Mouse (Mus musculus) cerebellum, postnatal 25 days (tissue): ENCODE data around the gene Gm49395.

Experiments used
- DNase-seq, 2 experiments: peaks; one replicate each; pipeline ENCODE4 v3.0.0; 2021; ENCODE audit warnings: mixed read lengths in 2 of 2

Gm49395 gene

GRCm38 (mm10) chr13:115050660-115051559, 50.8 kb downstream of the Gm49395 start:
- no peak for DNase-seq

GRCm38 (mm10) chr13:115042652-115043051, 59.1 kb downstream of the Gm49395 start:
- DNase-seq = no peak

DNA sequence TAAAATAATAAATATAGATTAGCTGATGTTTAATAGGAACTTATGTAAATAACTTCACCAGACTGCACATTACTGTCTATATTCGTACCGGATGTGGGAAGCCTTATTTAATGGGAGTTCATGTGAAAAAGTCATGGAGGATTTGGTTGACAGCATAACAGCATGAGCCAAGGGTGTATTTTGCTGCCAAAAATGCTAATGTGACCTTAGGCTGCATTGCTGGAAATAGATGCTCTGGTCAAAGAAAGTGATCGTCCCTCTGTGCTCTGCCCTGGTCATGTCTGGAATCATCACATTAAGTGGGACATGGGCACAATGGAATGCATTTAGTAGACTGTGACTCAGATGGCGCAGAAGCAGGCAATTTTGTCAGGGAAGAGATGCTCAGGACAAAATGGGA, 64.4 kb downstream of the Gm49395 start:
- no peak for DNase-seq

DNA sequence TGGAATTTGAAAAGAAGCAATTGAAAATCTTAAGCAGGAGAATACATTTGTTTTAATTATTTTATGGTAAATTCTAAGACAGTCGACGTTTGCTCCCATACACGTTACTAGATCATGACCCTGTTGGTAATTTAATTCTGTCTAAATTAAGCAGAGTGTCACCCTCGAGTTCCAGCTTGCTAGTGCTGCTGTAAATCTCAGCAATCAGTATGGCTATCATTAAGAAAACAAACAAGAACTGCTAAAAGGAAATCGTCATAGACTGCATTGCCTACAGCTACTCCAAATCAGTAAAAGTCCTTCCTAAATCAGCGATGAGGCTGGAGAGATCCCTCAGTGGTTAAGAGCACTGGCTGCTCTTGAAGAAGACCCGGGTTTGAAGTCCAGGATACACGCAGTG, 66.3 kb downstream of the Gm49395 start:
- DNase-seq = no peak

DNA sequence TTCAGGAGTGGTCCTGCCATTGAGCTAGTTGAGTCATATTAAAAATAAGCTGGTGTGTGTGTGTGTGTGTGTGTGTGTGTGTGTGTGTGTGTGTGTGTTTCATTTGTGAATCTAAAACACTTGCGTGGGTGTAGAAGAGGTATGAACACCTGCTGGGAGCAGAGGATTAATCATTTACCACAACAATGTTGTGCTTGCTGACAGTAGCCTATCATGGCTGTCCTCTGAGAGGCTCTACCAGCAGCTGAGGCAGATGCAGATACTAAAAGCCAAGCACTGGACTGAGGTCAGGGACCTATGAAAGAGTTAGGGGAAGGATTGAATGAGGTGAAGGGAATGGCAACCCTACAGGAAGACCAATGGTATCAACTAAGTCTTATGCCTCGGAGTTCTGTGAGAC, 68.6 kb downstream of the Gm49395 start:
- no peak for DNase-seq

DNA sequence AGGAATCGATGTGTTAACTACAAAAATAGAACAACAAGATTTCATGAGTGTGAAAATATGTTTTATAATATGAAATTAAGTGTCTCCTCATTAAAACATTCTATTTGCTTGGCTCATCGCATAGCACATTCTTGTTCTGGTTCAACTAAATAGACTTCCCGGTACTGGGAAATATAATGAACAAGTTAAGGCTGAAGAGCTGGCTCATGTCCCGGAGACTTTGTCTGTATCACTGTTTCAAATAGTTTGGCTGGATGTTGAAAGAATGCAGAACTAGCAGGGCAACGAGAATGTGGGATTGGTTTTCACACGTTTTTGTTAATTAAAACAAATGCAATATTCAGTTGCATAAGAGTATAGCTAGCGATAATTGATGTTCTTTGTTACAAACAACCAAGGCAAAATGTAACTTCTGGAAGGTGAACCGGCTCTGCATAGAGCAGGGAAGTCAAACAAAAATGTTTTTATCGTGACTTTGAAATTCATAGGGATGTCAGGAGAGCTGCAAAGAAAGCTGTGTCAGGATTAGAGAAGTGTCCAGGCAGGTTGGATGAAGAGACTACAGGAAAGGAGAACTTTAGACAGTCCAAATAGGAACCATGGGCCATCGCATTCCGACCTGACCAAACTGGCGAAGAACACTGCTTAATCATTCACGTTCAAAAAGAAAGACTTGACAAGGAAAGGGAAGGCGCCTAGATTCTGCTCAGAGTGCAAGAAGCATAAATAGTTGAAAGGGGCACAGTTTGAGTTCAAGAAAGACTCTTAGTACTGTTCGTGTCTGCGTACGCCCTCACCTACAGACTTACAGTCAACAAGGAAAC, 70.3 kb downstream of the Gm49395 start:
- DNase-seq = no peak

DNA sequence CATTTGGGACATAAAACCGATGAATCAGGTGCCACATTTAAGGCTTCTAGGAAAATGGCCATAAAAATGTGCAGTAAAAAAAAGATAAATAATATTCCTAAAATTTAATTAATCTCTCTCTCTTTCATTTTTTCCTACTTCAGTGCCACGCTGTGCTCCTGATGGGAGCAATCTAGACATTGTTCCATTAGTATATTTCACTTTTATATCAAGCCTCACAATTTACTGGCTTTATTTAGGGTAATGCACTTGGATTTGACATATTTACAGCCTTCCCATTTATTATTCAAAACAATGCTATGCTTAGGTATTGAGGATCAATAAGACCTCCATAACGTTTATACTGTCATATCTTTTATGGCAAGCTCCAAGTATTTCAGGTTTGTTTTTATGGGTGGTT, 76.3 kb downstream of the Gm49395 start:
- DNase-seq = no peak

DNA sequence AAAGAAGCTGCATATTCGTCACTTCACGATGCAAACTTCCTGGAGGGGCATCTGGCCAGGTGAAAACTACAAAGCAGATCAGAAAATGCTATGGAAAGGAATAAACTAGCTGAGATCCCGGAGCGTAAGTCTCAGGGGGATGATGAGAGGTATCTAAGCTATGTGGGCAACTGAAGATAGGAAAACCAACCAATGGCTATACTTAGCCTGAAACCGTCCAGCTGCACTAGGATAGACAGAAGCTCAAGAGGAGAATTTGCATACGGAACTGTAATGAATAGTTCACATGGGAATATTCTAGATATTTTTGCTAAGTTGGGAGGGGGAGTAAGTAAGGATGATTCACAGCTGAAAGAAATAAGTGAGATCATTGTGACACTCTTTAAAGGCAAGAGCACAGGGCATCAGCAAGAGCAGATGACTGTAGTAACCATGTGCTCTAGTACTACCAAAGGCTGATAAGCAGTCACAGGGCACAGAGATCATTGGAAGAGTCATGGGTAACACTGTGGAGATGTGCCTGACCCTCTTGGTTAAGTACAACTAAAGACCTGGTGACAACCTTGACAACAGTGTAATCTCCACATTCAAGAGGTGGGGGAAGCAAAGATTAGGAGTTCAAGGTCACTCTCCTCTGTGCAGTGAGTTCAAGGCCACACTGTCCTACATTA, 79.5 kb downstream of the Gm49395 start:
- DNase-seq = no peak

DNA sequence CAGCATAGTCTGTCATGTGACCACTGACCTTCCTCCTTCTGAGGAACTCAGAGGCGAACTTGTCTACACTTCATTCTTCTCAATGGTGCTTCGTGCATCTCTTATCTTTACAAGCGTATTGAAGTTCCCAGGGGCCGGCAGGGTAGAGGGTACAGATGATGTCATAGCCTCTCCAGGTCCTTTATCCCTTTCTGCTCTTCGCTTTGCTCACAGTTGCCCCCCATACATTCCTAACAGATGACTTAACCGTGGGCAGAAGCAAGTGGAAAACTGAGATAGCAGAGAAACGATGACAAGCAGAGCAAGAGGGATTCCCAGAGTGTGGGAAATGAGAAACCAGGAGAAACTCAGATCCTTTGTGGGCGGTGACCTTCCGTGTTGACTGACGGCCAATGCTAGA, 80.3 kb downstream of the Gm49395 start:
- DNase-seq = no peak

DNA sequence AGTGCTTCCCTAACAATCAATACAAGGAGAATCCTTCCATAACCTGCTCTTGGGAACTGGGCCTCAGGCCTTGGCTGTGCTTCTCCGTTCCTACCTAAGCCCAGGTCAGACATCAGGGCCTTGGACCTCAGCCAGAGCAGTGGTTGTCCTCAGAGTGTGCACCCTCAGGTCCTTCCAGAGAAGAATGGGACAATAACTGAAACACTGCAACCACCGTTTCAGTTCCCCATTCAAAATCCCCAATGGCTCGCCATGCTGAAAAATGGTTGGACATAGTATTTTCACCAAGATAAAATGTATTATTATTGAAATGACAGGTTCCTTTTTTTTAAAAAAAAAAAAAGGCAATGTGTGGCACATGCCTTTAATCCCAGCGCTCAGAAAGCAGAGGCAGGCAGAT, 81.0 kb downstream of the Gm49395 start:
- DNase-seq = no peak

GRCm38 (mm10) chr13:115017545-115017944, 84.2 kb downstream of the Gm49395 start:
- DNase-seq = no peak

- DNase-seq = no peak
These were observed 90.2 kb downstream of the Gm49395 start for GRCm38 (mm10) chr13:115011547-115011946.

DNA sequence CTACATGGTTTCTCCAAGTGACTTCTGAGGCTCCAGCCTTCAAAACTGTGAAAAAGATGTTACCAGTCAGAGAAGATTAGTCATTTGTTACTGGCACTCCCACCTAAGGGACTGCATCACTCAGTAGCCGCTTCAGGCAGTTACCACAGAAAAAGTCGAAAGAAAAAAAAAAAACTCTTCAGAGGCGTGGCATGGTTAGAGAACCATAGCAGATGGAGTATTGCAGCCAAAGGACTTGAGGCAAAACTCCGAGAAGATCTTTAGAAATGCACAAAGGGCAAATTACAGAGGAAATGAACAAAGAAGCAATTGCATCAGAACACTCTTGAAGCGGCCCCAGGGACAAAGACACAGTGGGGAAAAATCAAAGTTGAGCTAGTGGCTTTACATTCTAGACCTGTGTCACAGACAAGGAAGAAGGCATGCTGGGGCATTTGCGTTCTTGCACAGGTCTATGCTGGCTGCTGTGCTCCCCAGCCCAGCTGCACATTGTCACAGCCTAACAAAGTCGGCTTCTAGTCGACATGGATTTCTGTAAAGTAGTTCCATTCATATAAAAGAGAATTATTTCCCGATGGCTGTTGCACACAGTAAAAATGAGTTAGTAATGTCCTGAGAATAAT, 95.4 kb downstream of the Gm49395 start:
- no peak for DNase-seq

DNA sequence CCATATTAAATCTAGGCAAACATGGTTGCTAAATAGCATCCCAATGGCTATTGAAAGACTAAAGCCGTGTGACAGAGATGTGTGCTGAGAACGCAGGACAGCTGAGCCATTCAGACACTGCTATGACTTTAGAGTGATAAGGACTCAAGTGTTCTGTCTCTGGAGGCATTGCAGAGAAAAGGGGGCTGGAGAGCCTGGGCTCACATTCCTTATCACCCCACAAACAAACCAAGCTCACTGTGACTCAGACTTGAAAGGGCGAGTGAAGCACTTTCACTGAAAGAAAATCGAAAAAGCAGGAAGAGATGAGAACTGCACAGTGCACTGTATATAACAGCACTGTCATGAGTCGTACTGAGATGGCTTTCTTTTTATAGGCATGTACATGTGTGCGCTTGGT, 96.4 kb downstream of the Gm49395 start:
- no peak for DNase-seq

DNA sequence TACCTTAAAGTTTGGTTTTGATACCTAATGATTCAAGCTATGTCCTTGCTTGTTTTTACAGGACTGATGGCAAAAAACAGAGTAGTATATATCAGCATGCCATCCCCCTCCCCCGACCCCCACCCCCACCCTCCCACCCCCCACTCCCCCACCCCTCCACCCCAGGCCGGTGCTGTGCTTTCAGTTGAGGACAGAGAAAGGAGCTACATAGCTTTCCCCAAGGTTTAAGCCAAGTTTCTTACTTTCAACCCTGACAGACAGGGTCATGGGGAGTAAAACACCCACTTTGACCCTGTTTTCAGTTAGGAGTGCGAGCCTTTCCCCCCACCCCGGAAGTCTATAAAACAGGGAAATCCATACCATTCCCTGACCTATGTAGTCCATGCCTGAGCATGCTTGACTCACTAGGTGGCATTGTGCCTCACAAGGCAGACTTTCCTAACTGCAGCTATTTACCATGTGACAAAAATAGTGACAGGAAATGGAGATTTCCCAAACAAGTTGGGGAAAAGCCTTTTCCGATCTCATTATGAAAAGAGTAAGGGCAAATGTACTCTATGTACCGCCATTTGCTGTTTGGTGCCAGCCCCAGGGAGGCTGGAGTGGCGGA, 98.2 kb downstream of the Gm49395 start:
- DNase-seq = no peak

GRCm38 (mm10) chr13:115002837-115003236, 98.9 kb downstream of the Gm49395 start:
- no peak for DNase-seq

- DNase-seq = no peak
These were observed 99.6 kb downstream of the Gm49395 start for GRCm38 (mm10) chr13:115002155-115002554.

DNA sequence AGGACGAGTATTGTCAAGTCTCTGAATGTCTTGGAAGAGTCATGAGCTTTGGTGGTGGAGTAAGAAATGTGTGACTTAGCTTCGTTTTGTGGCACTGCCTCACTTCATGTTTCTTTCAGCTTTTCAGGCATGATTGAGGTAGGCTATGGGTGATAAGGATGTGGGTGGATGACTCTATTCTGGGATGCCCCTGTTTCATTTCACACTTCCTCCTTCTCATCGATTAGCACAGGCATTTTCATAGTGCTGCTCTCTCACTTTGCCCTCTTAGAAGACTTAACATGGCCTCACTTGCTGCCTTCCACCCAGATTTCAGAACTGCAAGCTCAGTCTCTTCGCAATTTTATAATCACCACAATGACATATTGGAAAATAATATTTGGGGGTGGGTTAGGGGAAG, 102.1 kb downstream of the Gm49395 start:
- no peak for DNase-seq

DNA sequence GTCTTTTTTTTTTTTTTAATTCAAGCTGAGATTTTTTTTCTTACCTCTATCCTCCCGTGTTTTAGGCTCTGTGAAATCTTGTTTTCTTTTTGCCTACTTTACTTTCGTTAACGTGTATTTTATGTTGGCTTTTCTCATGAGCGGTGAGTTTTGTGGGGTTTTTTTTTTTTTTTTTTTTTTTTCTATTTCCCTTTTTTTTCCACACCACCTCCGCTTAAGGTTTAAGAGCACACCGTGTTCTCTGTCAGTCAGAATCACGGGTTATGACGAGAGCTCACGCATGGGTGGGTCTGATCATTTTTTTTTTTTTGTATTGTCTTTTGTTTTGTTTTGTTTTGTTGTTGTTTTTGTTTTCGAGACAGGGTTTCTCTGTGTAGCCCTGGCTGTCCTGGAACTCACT, 103.6 kb downstream of the Gm49395 start:
- DNase-seq = no peak

DNA sequence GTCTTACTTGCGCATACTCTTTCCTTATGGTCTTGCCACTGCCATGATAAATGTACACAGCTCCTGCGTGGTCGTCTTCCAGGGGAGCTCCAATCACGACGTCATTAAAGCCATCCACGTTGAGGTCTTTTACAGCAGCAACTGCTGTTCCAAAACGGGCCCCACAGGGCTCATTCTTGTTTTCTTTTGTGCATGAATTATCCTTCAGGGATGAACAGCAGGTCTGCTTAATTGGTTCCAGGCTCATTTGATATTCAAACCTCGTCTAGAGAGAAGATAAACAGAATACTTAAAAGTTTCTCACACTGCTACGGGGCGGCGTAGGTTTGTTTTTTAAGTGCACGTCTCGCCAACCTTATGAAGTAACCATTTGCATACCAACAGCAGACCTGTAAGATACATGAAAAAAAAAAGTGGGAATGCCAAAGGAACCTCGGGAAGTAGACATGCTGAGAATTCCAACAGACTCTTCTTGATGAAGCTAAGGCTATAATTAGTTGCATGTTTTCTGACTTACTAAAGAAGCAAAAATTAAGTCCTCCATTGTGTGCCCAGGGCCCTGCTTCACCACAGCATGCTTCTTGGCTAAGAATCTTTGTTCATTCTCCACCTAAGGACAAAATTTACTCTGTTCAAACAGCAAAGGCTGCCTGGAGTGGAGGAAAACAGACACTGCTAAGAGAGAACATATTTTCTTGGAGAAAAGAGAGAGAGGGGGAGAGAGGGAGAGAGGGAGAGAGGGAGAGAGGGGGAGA, 109.3 kb downstream of the Gm49395 start:
- DNase-seq = no peak

GRCm38 (mm10) chr13:114987668-114988067, 114.1 kb downstream of the Gm49395 start:
- DNase-seq = no peak

GRCm38 (mm10) chr13:114987161-114987560, 114.6 kb downstream of the Gm49395 start:
- DNase-seq = no peak
